Mouse (Mus musculus) Muller cell, postnatal 12 days (primary cell): ENCODE data around the gene Rab35.
A peak's percentile ranks its signal among the peaks of the same experiment; 100 is the strongest.

Source experiments
- DNase-seq: peaks from one replicate; pipeline ENCODE4 v3.0.0-alpha.2; 2015; ENCODE audit errors: inconsistent ontology term

Gene Rab35

DNA sequence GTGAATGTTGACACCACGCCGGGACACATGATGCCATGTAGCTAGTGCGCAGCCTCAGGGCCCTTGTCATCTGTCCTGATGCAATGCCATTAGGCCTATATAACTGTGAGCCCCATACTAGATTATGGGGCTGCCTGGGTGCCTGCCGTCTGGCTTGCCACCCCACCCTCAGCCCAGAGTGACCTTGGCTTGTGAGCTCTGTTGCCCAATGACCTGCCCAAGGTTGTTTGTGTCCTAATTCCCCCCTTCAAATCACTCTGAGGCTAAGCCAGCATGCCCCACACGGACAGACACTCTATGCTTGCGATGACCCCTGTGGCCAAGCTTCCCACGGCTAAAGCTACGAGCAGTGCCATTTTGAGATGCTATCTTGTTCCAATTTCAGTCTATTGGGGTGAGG, 18.0 kb downstream of the Rab35 start:
- DNase-seq: no peak

- DNase-seq: no peak
These were observed 19.2 kb downstream of the Rab35 start for GRCm38 (mm10) chr5:115650885-115651284.

- no peak for DNase-seq
These were observed 20.1 kb downstream of the Rab35 start for GRCm38 (mm10) chr5:115651821-115652220.

- DNase-seq: peak; percentile 99
These were observed 21.2 kb downstream of the Rab35 start for GRCm38 (mm10) chr5:115652681-115653575.

DNA sequence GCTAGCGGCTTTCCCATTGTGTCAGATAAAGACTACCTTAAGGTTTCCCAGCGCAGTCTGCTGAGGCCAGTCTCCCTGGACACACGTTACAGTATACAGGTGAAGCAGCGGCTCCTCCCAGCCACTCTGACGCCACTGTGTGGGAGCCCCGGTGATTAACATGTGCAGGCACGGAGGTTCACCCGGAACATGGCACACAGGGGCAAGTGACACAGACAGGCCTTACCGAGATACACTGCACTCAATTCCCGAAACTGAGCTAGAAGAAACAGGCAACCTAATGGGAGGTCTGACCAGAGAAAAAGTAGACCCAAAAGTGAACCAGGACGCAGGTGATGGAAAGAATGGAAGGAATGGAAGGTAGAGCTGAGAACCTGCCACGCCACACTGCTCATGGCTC, 22.1 kb downstream of the Rab35 start:
- DNase-seq: no peak

DNA sequence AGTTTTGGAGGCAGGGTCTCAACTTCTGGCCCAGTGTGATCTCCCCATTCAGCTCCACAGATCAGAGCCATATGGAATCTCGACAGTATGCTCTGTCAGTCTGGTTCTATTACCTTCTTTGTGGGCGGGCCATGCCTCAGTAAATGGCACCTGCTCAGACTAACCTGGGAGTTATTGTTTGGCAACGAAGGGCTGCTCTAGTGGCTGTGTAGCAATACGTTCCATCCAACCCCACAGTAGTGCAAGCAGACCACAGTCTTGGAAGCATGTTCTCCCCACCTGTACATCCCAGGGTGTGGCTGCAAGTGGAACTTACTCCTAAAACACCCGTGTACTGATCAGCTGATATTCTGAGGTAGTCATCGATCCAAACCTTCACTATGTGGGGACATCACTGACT, 25.0 kb downstream of the Rab35 start:
- DNase-seq: no peak

DNA sequence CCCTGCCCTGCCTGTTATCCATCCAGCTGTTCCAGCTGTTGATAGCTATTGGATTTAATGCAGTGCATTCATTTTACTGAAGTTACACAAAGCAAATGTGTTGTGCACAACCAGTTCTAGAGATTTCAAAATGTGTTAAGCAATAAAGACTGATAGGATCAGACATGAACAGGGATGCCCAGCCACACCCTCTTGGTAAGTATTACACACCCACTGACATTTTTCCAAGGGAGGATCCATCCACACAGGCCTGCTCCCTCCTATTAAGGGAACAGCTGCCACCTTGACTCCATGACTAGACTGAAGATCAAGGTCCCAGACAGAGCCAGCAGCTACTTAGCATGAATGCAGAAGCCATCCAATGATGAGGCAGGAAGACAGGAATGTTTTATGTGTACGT, 25.5 kb downstream of the Rab35 start:
- DNase-seq: no peak

DNA sequence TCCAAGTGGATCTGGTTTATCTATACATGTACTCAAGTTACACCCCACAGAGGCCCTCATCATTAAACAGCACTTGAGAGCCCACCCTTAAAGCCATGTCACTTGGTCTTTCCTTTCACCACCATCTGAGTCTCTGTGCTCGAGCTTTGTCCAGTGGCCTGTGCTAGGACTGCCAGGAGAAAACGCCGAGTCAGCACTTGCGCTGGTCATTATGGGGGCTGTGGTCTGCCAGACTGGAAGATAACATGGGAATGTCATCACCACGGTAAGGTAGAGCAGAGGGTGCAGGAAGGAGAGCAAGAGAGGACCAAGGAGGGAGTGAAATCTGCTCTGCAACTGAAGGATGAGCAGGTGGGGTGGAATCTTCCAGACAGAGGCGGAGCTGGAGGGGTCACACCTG, 26.6 kb downstream of the Rab35 start:
- no peak for DNase-seq

DNA sequence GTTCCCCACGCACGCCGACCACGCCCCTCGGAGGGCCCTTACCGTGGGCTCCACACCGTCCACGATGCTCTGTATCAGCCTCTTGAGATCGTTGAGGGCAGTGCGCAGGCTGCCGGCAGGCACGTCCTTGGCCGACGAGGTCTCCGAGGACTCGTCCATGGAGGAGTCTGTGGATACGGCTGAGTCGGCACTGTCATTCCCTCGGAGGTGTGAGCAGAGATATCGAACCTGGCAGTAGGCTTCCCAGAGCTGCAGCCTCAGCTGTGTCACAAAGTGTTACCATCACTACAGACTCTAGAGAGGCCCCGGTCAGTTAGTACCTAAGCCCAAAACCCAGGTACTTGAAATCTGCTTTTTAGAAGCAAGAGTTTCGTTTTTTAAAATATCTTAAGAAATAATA, 30.9 kb downstream of the Rab35 start:
- DNase-seq: no peak

- peak; percentile 98 for DNase-seq
These were observed 34.8 kb downstream of the Rab35 start for GRCm38 (mm10) chr5:115666366-115667065.

- no peak for DNase-seq
These were observed 35.5 kb downstream of the Rab35 start for GRCm38 (mm10) chr5:115667210-115667609.

DNA sequence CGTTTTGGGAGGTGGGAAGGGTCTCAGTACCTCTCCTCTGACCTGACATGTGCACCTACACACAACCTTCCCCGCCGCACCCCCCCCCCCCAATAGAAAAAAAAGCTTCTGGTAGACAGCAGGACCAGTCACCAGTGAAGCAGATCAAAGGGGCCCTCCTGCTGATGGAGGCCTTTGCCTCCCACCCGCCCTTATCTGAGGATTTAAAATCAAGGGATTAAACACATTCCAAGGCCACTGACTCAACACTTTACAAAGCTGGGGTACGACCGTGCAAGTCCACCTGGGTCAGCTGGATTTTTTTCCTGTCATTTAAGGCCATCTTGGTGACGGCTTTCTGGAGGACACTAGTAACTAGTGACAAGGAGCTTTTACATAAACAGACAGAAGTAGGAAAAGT, 36.2 kb downstream of the Rab35 start:
- DNase-seq: no peak

- DNase-seq: no peak
These were observed 37.3 kb downstream of the Rab35 start for GRCm38 (mm10) chr5:115668986-115669385.

- DNase-seq: no peak
These were observed 38.3 kb downstream of the Rab35 start for GRCm38 (mm10) chr5:115669974-115670373.

- no peak for DNase-seq
These were observed 38.7 kb downstream of the Rab35 start for GRCm38 (mm10) chr5:115670406-115670805.

GRCm38 (mm10) chr5:115671846-115672245, 40.1 kb downstream of the Rab35 start:
- DNase-seq: no peak

DNA sequence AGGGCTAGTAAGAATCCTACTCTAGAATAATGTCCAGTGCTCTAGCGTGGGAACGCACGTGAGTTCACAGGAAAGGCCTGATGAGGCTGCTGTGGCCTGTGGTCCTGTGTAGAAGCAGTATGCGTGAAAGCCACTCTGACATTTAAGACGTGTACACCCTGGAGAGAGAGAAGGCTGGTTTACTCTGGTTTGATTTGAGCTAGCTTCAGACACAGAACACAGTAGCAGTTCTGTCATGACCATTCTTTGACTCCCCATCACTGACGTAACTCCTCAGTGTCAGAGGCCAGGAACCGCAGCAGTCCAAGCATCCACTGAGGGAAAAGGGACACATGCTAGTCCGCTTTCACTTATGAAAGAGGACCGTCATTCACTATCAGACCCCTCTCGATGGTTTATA, 53.4 kb downstream of the Rab35 start:
- DNase-seq: no peak

GRCm38 (mm10) chr5:115686716-115687115, 55.0 kb downstream of the Rab35 start:
- DNase-seq: no peak

GRCm38 (mm10) chr5:115693271-115693670, 61.6 kb downstream of the Rab35 start:
- no peak for DNase-seq

DNA sequence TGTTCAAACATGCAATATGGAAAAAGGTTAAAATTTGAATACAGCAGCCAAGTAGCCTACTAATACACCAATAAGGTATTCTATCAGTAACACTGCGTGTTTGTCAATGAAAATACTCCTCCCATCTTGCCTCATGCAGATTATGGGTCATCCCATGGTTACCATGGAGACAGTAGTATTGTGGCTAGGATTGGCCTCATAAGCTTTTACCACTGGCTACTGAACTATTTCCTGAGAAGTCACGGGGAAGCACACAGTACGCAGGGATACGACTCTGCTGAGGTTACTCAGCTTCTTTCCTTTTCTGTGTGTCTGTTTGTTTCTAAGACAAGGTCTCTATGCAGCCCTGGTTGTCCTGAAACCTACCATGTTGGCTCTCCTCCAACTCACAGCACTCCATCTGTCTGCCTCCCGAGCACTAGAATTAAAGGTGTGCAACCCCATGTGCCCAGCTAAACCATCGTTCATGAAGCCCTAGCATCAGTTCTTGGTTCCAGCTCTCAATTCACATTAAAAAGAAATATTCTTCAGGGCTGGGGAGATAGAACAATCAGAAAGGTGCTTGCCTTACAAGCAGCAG, 63.6 kb downstream of the Rab35 start:
- DNase-seq: no peak

DNA sequence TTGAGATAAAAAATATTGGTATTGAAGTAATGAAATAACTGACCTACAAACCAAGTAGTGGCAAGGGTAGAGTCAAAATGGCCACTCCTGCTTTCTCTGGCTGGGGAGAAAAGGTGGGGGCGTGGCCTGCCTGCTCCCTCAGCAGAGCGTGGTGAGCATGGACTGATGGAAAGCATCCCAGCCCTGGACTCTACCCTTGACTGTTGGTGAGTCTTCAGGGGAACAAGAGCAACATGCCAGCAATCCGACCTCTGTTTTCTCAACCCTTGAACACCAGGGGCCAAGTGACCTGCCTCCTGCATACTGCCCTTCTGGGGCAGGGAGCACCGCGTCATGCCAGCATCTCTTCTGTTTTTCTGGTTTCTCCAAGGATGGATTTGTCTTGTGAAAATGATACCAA, 65.1 kb downstream of the Rab35 start:
- DNase-seq: no peak
